Mouse (Mus musculus) forebrain, embryonic 10.5 days (tissue): ENCODE results near the gene Cyp11a1. TPM values are rescaled to one million over a fixed set of nuclear protein-coding genes. Genes with fewer than 3 reads are reported as not detected.

ENCODE experiments used
- DNase-seq: peaks from one replicate; pipeline ENCODE4 v3.0.0-alpha.2; 2017; ENCODE audit warnings: low spot score; ENCODE audit errors: extremely low spot score
- H3K27ac ChIP-seq: fragments of 300-500 bp; sonication (generic); 2 replicates; pipeline ENCODE4 v1.5.1; 2016; ENCODE audit warnings: mild to moderate bottlenecking
- H3K27me3 ChIP-seq: fragments of 300-500 bp; sonication (generic); 2 replicates; pipeline ENCODE4 v1.6.1; 2016; ENCODE audit warnings: mild to moderate bottlenecking; ENCODE audit not compliant: poor library complexity, severe bottlenecking
- H3K36me3 ChIP-seq: fragments of 300-500 bp; sonication (generic); replicated peaks from 2 replicates; pipeline ENCODE4 v1.6.1; 2016; ENCODE audit warnings: mild to moderate bottlenecking, moderate library complexity
- H3K4me1 ChIP-seq: fragments of 300-500 bp; sonication (generic); 2 replicates; pipeline ENCODE4 v1.6.1; 2016
- H3K4me3 ChIP-seq: fragments of 300-500 bp; sonication (generic); 2 replicates; pipeline ENCODE4 v1.5.1; 2016; ENCODE audit warnings: mild to moderate bottlenecking, moderate library complexity
- H3K9me3 ChIP-seq: fragments of 300-500 bp; sonication (generic); 2 replicates; pipeline ENCODE4 v1.6.1; 2016; ENCODE audit warnings: mild to moderate bottlenecking, moderate library complexity
- WGBS: fragments of 180-500 bp; shearing (Covaris S2); methylation state at CpG from one replicate; pipeline ENCODE4 v1.1.7; 2016; 5-methylcytosine and 5-hydroxymethylcytosine counted together
- polyA plus RNA-seq: library from polyadenylated mRNA; unstranded; fragments of >200 nt; fragmentation: Nextera tagmentation; extraction: Ambion mirVana; gene quantifications from 2 replicates; pipeline ENCODE4 v1.2.1, GENCODE M21; 2016

Cyp11a1 gene
- polyA plus RNA-seq, 1 experiment from 2014 or later, result not detected

DNA sequence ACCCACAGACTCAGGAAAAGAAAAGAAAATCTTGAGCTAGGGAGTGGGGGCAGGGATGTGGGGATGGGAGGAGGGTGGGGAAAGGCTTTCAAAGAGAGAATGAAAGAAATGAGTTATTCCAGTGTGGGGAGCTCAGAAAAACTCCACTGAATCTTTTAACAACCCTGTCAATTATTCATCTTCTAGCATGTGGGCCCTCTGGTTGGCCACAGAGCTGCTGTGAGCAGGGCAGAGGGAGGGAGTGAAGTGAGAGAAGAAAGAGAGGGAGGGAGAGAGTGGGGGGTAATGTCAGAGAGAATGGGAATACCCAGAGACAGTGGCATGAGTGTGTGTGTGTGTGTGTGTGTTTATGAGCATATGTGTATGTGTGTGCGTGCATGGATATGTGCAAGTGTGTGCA lies 47.8 kb downstream of the Cyp11a1 start:
- 100% methylated on average over 1 of the region's 1 CpGs for WGBS
- Histone ChIP-seq H3K27ac (peak overlapping the region; percentile 78), H3K36me3 (no peaks in the 10 kb centered on the region), H3K9me3 (no peaks in the 10 kb centered on the region), H3K4me1 (peaks cover 69% of the 10 kb centered on the region), H3K27me3 (peaks cover 78% of the 10 kb centered on the region), H3K4me3 (no peak overlapping the region)
- DNase-seq, result no peak

DNA sequence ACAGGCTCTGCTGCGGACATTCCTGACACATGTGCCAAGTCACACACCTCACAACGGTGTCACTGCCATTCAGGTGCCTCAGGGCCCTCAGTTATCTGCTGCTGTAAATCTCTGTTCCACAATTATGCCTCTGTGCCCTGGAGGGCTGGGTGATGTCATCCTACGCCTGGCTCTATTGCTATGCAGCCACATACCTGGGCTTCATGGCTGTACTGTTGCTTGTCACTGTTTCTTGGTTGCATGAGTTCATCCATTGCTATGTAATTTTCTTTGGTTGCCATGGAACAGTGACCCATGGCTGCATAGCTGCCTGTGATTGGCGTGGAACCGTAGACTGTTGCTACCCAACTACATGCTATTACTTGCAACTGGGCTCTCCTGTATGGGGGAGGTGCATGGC lies 49.5 kb downstream of the Cyp11a1 start:
- 85% methylated on average over 5 of the region's 5 CpGs for WGBS
- Histone ChIP-seq H3K9me3 (no peaks in the 10 kb centered on the region), H3K4me1 (peaks cover 69% of the 10 kb centered on the region), H3K27me3 (peaks cover 70% of the 10 kb centered on the region), H3K36me3 (no peaks in the 10 kb centered on the region), H3K4me3 (no peak overlapping the region), H3K27ac (peak overlapping the region; percentile 52; the same call in 1 of the 2 replicates)
- no peak for DNase-seq

DNA sequence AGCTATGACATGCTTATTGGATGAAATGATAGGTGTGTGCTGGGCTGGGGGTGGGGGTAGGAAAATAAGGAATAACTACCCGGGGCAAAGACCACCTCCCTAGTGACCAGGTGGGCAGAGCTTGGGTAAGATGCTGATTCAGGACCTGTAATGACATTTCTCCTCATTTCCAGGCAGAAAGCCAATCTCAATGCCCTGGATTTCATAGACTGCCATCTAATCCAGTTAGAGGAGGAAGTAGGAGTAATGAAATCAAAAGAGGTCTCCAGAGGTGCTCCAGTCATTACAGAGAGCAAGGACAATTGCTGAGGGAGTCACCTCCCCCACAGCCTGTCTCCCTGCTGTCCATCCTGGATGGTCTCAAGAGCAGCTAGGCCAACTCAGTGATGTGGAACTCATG lies 53.7 kb downstream of the Cyp11a1 start:
- no peaks in the 10 kb centered on the region for H3K36me3 ChIP-seq
- peaks cover 62% of the 10 kb centered on the region for H3K4me1 ChIP-seq
- no peak overlapping the region for H3K27ac ChIP-seq
- no peak for DNase-seq
- no peaks in the 10 kb centered on the region for H3K9me3 ChIP-seq
- 54% methylated on average over 1 of the region's 1 CpGs for WGBS
- peaks cover 65% of the 10 kb centered on the region for H3K27me3 ChIP-seq
- no peak overlapping the region for H3K4me3 ChIP-seq

DNA sequence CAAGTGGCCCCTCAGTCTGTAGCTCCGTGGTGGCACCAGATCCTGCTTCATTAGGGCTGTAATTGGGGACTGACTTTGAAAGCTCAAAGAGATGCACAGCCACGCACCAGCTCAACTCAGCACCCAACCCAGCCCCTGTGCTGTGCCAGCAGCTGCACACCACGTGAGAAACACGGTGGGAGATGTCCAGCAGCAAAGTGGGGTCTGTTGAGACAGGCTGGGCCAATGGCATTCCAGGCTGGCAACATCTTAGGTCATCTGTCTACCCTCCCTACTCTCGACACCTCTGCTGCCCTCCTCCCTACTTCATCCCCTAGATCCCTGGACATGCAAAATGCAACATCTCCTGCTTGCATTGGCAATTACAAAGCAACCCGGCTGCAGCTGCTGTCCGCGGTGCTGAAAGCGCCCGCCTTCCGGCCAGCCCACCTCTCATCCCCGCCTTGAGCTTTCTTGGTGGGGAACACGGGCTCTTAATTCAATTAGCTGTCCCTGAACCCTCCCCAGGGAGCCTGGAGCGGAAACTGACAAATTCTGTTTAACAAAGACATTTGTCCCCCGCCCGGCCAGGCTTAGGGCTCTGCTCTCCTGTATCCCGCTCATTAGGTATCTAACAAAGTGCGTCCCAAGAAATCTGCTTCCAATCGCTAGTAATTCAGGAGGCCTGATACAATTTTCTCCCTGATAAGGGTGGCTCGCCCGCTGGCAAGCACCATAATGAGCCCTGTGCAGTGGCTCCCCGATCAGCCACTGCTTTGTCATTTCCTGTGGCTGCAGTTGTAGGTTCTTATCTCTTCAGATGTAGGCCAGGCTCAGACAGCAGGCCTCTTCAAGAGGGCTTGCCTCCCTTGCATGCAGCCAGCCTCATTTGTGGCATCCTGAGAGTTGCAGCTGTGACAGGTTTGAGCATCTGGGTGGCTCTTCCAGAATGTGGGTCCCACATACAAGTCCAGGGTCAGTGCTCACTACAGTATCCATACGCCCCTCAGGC lies 54.8 kb downstream of the Cyp11a1 start:
- H3K27ac ChIP-seq, result peak overlapping the region; percentile 37; the same call in 1 of the 2 replicates
- 7% methylated on average over 23 of the region's 23 CpGs for WGBS
- H3K36me3 ChIP-seq, result no peaks in the 10 kb centered on the region
- no peaks in the 10 kb centered on the region for H3K9me3 ChIP-seq
- peaks cover 62% of the 10 kb centered on the region for H3K4me1 ChIP-seq
- peaks cover 59% of the 10 kb centered on the region for H3K27me3 ChIP-seq
- peak; percentile 84 for DNase-seq
- H3K4me3 ChIP-seq, result no peak overlapping the region

DNA sequence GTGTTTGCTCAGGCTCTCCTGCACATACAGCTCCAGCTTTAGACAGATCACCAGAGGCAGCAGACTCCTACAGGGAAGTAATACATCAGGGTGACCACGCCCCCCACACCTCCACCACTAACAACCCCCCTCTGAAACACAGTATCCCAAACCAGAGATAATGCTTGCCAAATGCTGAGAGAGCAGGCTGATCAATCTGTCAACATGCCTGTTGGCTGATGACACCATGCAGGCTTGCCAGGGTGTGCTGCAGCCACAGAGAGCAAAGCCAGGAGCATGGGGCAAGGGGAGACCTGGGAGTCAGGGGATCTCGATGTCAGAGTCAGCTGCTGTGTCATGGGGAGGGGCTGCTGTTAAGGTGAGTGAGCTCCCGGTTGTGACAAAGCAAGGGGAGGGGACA lies 57.3 kb downstream of the Cyp11a1 start, which contains the start of gene Stra6:
Gene Stra6, plus strand, starts transcription at position 258 of the 400 bp plus-strand sequence.
- Histone ChIP-seq H3K27me3 (peaks cover 44% of the 10 kb centered on the region), H3K36me3 (no peaks in the 10 kb centered on the region), H3K4me1 (peaks cover 71% of the 10 kb centered on the region), H3K27ac (0 out of 2 replicates have a peak within 1 kb of the TSS, but pooled peaks have one; percentile 74), H3K4me3 (no peak within 1 kb of the TSS), H3K9me3 (no peaks in the 10 kb centered on the region)
- no peak for DNase-seq
- WGBS, result 46% methylated on average over 3 of the region's 3 CpGs

DNA sequence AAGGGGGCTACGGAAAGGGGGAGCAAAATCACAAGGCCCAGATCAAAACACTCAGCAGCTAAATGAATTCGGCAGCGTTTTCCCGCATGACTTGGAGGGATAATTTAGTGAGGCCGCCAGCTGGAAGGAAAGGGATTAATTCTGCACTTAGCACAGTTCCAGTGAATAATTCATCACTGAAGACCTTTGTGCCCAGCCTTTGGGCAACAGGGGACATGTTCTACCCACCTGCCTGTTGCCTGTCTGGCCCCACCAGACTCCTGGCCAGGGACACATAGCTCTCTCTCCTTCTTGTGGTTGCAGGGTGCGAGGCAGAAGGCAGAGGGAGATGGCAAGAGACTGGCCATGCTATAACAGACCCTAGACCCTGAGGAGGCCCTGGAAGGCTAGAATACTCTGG lies 59.3 kb downstream of the Cyp11a1 start:
- whole genome bisulfite sequencing, result 41% methylated on average over 6 of the region's 6 CpGs
- Histone ChIP-seq H3K27me3 (peaks cover 36% of the 10 kb centered on the region), H3K4me3 (no peak overlapping the region), H3K9me3 (no peaks in the 10 kb centered on the region), H3K27ac (peak overlapping the region; percentile 74), H3K36me3 (no peaks in the 10 kb centered on the region), H3K4me1 (peaks cover 60% of the 10 kb centered on the region)
- no peak for DNase-seq

DNA sequence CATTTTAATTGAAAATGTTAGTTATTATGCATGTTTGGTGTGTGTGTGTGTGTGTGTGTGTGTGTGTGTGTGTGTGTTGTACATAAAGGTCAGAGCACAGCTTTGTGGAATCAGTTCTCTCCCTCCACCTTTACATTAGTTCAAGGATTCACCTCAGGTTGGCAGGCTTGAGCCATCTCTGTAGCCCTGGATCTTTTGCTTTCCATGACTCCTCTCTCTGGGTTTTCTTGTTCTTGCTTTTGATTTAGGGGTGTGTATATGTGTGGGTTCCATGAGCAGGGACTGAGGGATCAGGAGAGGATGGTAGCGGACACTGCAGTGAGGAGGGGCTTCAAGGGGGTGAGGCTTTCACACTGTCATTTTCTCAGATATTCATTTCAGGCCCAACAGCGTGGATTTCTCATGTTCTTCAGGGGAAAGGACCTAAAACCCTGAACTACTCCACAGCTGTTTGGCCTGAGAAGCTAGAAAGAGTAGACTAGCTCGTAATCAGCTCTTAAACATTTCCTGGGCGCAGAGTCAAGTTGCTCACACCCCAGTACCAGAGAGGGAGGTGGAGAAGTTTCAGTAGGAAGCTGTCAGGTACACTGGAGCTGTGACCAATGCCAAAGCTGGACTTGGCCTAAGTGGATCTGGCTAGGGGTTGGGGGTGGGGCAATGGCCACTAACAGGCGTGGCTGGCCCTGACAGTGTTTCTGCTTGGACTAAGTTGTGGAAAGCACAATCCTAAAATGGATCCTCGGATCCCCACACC lies 59.9 kb downstream of the Cyp11a1 start:
- H3K9me3 ChIP-seq, result no peaks in the 10 kb centered on the region
- H3K4me3 ChIP-seq, result no peak overlapping the region
- WGBS, result 85% methylated on average over 6 of the region's 6 CpGs
- peaks cover 58% of the 10 kb centered on the region for H3K4me1 ChIP-seq
- peak overlapping the region; percentile 74 for H3K27ac ChIP-seq
- DNase-seq, result no peak
- H3K27me3 ChIP-seq, result peaks cover 31% of the 10 kb centered on the region
- H3K36me3 ChIP-seq, result no peaks in the 10 kb centered on the region

DNA sequence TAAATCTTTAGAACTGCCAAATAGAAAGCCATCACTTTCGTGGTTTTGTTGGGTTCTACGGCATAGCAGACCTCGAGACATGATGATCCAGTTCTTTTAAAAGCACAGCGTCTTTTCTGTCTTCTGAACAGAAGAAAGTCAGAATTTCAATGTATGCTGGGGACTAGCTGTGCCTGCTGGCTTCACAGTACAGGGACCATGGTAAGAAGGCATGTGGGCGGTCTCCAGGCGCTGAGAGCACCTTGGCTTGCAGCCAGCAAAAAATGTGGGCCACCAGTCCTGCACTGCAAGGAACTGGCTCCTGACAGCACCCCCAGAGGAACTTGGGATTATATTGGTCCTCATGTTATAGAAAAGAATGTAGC lies 60.5 kb downstream of the Cyp11a1 start:
- H3K27me3 ChIP-seq, result peaks cover 25% of the 10 kb centered on the region
- no peak for DNase-seq
- peak overlapping the region; percentile 4; the same call in 1 of the 2 replicates for H3K27ac ChIP-seq
- no peaks in the 10 kb centered on the region for H3K36me3 ChIP-seq
- H3K4me3 ChIP-seq, result no peak overlapping the region
- peaks cover 60% of the 10 kb centered on the region for H3K4me1 ChIP-seq
- WGBS, result 92% methylated on average over 6 of the region's 6 CpGs
- no peaks in the 10 kb centered on the region for H3K9me3 ChIP-seq

DNA sequence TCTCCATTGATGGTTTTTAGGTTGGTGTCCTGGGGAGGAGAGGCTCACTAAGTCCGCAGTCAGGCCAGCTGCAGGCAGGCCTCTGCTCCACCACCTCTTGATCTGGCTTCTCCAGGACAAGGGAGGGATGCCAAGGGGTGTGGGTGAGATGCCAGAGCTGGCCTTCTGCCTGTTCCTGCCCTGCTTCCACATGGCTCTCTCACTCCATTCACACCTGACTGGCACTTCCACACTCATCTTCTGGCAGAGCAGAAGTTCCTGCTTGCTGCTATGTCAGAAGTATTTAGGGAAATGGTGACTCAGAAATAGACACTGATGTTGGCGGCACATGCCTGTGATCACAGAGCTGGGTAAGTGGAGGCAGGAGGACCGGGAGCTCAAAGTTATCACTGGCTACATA lies 61.3 kb downstream of the Cyp11a1 start:
- Histone ChIP-seq H3K36me3 (no peaks in the 10 kb centered on the region), H3K27ac (peak overlapping the region; percentile 66), H3K9me3 (no peaks in the 10 kb centered on the region), H3K27me3 (peaks cover 22% of the 10 kb centered on the region), H3K4me3 (no peak overlapping the region), H3K4me1 (peaks cover 68% of the 10 kb centered on the region)
- DNase-seq, result no peak
- 80% methylated on average over 3 of the region's 3 CpGs for WGBS

DNA sequence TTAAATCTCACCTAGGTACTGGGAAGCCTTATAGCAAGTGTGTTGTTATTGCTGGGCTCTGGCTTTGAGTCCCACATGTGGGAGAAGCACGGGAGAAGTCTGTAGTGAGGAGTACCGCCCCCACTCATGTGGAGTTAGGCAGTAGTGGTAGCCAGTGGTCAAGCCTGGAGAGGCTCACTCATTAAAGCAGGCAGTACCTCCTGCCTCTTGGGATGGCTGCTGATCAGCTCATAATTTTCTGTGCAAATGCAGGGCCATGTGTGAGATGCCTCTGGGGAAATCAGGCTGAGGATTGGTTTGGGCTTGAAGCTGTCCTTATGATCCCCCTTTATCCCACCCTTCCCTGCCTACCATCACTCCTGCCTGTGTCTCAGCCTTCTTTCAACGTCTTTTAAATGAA lies 68.3 kb downstream of the Cyp11a1 start:
- no peak for DNase-seq
- 70% methylated on average over 3 of the region's 3 CpGs for WGBS
- Histone ChIP-seq H3K27me3 (peaks cover 12% of the 10 kb centered on the region; the same call in 1 of the 2 replicates), H3K4me1 (peaks cover 32% of the 10 kb centered on the region), H3K27ac (peak overlapping the region; percentile 41; the same call in 1 of the 2 replicates), H3K9me3 (no peaks in the 10 kb centered on the region), H3K36me3 (no peaks in the 10 kb centered on the region), H3K4me3 (no peak overlapping the region)
